Mouse (Mus musculus) lung, embryonic 15.5 days (tissue): ENCODE data around the gene Pmepa1. TPM values are rescaled to one million over a fixed set of nuclear protein-coding genes. Genes with fewer than 3 reads are reported as not detected.
A peak's percentile ranks its signal among the peaks of the same experiment; 100 is the strongest.

Experiments
- ATAC-seq: fragments of 200-750 bp; cut with Nextera tagmentation; 2 replicates; pipeline ENCODE4 v1.8.0; 2017; ENCODE audit warnings: moderate number of reproducible peaks, borderline replicate concordance; ENCODE audit not compliant: low FRiP score, low TSS enrichment; ENCODE audit errors: extremely low read depth
- H3K27ac ChIP-seq: fragments of 300-500 bp; sonication (generic); 2 replicates; pipeline ENCODE4 v1.5.1; 2015; ENCODE audit warnings: moderate library complexity, mild to moderate bottlenecking, inconsistent platforms
- H3K27me3 ChIP-seq: fragments of 300-500 bp; sonication (generic); 2 replicates; pipeline ENCODE4 v1.6.1; 2015; ENCODE audit warnings: inconsistent platforms
- H3K36me3 ChIP-seq: fragments of 300-500 bp; sonication (generic); 2 replicates; pipeline ENCODE4 v1.6.1; 2015; ENCODE audit warnings: inconsistent platforms
- H3K4me1 ChIP-seq: fragments of 300-500 bp; sonication (generic); 2 replicates; pipeline ENCODE4 v1.6.1; 2015; ENCODE audit warnings: inconsistent platforms
- H3K4me2 ChIP-seq: fragments of 300-500 bp; sonication (generic); 2 replicates; pipeline ENCODE4 v1.6.1; 2015; ENCODE audit warnings: inconsistent platforms, mild to moderate bottlenecking, moderate library complexity
- H3K4me3 ChIP-seq: fragments of 300-500 bp; sonication (generic); 2 replicates; pipeline ENCODE4 v1.5.1; 2015; ENCODE audit warnings: mild to moderate bottlenecking, inconsistent platforms
- H3K9ac ChIP-seq: fragments of 300-500 bp; sonication (generic); 2 replicates; pipeline ENCODE4 v1.6.1; 2015; ENCODE audit warnings: inconsistent platforms
- H3K9me3 ChIP-seq: fragments of 300-500 bp; sonication (generic); 2 replicates; pipeline ENCODE4 v1.6.1; 2016; ENCODE audit warnings: inconsistent platforms
- WGBS: fragments of 180-500 bp; shearing (Covaris S2); methylation state at CpG from one replicate; pipeline ENCODE4 v1.1.7; 2015; 5-methylcytosine and 5-hydroxymethylcytosine counted together
- polyA plus RNA-seq: library from polyadenylated mRNA; unstranded; fragments of >200 nt; fragmentation: Nextera tagmentation; extraction: Ambion mirVana; gene quantifications from 2 replicates; pipeline ENCODE4 v1.2.1, GENCODE M21; 2015

Gene Pmepa1
- polyA plus RNA-seq, 1 experiment from 2014 or later: 7.7 TPM

GRCm38 (mm10) chr2:173202924-173203689, 73.2 kb downstream of the Pmepa1 start:
- Histone ChIP-seq H3K36me3 (no peaks in the 10 kb centered on the region), H3K27me3 (no peaks in the 10 kb centered on the region), H3K9me3 (no peaks in the 10 kb centered on the region), H3K4me3 (no peak overlapping the region), H3K9ac (no peak overlapping the region), H3K27ac (no peak overlapping the region), H3K4me2 (no peak overlapping the region), H3K4me1 (no peaks in the 10 kb centered on the region)
- ATAC-seq: no peak
- 85% methylated on average over 19 of the region's 19 CpGs for WGBS

- no peak overlapping the region for H3K4me3 ChIP-seq
- 76% methylated on average over 4 of the region's 4 CpGs for WGBS
- H3K27me3 ChIP-seq: no peaks in the 10 kb centered on the region
- no peak overlapping the region for H3K27ac ChIP-seq
- H3K36me3 ChIP-seq: no peaks in the 10 kb centered on the region
- no peak overlapping the region for H3K4me2 ChIP-seq
- no peaks in the 10 kb centered on the region for H3K9me3 ChIP-seq
- H3K9ac ChIP-seq: no peak overlapping the region
- H3K4me1 ChIP-seq: no peaks in the 10 kb centered on the region
- ATAC-seq: no peak
These were observed 81.5 kb downstream of the Pmepa1 start for GRCm38 (mm10) chr2:173194796-173195195.

GRCm38 (mm10) chr2:173187182-173187855, 89.0 kb downstream of the Pmepa1 start:
- 32% methylated on average over 8 of the region's 8 CpGs for WGBS
- ATAC-seq: no peak
- H3K4me3 ChIP-seq: no peak overlapping the region

GRCm38 (mm10) chr2:173186047-173186943, 90.0 kb downstream of the Pmepa1 start:
- Histone ChIP-seq H3K4me2 (0 out of 2 replicates have a peak overlapping the region, but pooled peaks have one; percentile 16), H3K27ac (no peak overlapping the region), H3K9ac (no peak overlapping the region), H3K4me3 (no peak overlapping the region), H3K4me1 (no peaks in the 10 kb centered on the region), H3K9me3 (no peaks in the 10 kb centered on the region), H3K27me3 (peaks cover 18% of the 10 kb centered on the region; the same call in 1 of the 2 replicates), H3K36me3 (no peaks in the 10 kb centered on the region)
- 19% methylated on average over 26 of the region's 26 CpGs for WGBS
- no peak for ATAC-seq

More at GRCm38 (mm10) chr2:173187182-173187855, 89.0 kb downstream of the Pmepa1 start:
- Histone ChIP-seq H3K4me1 (no peaks in the 10 kb centered on the region), H3K4me2 (no peak overlapping the region), H3K36me3 (no peaks in the 10 kb centered on the region), H3K27me3 (peaks cover 18% of the 10 kb centered on the region; the same call in 1 of the 2 replicates), H3K9me3 (no peaks in the 10 kb centered on the region), H3K9ac (no peak overlapping the region), H3K27ac (no peak overlapping the region)

- Histone ChIP-seq H3K27ac (no peak overlapping the region), H3K36me3 (no peaks in the 10 kb centered on the region), H3K4me2 (no peak overlapping the region), H3K9ac (no peak overlapping the region), H3K9me3 (no peaks in the 10 kb centered on the region), H3K27me3 (peaks cover 18% of the 10 kb centered on the region; the same call in 1 of the 2 replicates), H3K4me1 (no peaks in the 10 kb centered on the region), H3K4me3 (no peak overlapping the region)
- ATAC-seq: no peak
- 56% methylated on average over 6 of the region's 6 CpGs for WGBS
These were observed 91.1 kb downstream of the Pmepa1 start for GRCm38 (mm10) chr2:173185282-173185681.

- H3K4me2 ChIP-seq: no peak overlapping the region
- H3K4me3 ChIP-seq: no peak overlapping the region
- 53% methylated on average over 11 of the region's 11 CpGs for WGBS
- no peak overlapping the region for H3K9ac ChIP-seq
- ATAC-seq: no peak
- H3K36me3 ChIP-seq: no peaks in the 10 kb centered on the region
- H3K9me3 ChIP-seq: no peaks in the 10 kb centered on the region
- H3K27ac ChIP-seq: no peak overlapping the region
- H3K4me1 ChIP-seq: no peaks in the 10 kb centered on the region
- peaks cover 18% of the 10 kb centered on the region for H3K27me3 ChIP-seq
These were observed 91.8 kb downstream of the Pmepa1 start for GRCm38 (mm10) chr2:173184475-173185080.

GRCm38 (mm10) chr2:173183836-173184460, 92.4 kb downstream of the Pmepa1 start:
- ATAC-seq: no peak
- Histone ChIP-seq H3K4me1 (no peaks in the 10 kb centered on the region), H3K9ac (no peak overlapping the region), H3K27me3 (peaks cover 21% of the 10 kb centered on the region), H3K27ac (no peak overlapping the region), H3K4me3 (no peak overlapping the region), H3K9me3 (no peaks in the 10 kb centered on the region), H3K4me2 (no peak overlapping the region), H3K36me3 (no peaks in the 10 kb centered on the region)
- WGBS: 5% methylated on average over 8 of the region's 8 CpGs

- WGBS: 89% methylated on average over 10 of the region's 10 CpGs
- H3K27me3 ChIP-seq: peaks cover 22% of the 10 kb centered on the region
- no peak overlapping the region for H3K9ac ChIP-seq
- H3K4me2 ChIP-seq: no peak overlapping the region
- H3K4me1 ChIP-seq: no peaks in the 10 kb centered on the region
- H3K27ac ChIP-seq: no peak overlapping the region
- H3K4me3 ChIP-seq: no peak overlapping the region
- no peaks in the 10 kb centered on the region for H3K36me3 ChIP-seq
- H3K9me3 ChIP-seq: no peaks in the 10 kb centered on the region
- no peak for ATAC-seq
These were observed 93.0 kb downstream of the Pmepa1 start for GRCm38 (mm10) chr2:173183311-173183710.

GRCm38 (mm10) chr2:173182796-173183195, 93.5 kb downstream of the Pmepa1 start:
- no peak overlapping the region for H3K27ac ChIP-seq
- H3K9ac ChIP-seq: no peak overlapping the region
- peaks cover 22% of the 10 kb centered on the region for H3K27me3 ChIP-seq
- no peak overlapping the region for H3K4me3 ChIP-seq
- no peak for ATAC-seq
- no peaks in the 10 kb centered on the region for H3K4me1 ChIP-seq
- no peaks in the 10 kb centered on the region for H3K9me3 ChIP-seq
- WGBS: 76% methylated on average over 7 of the region's 7 CpGs
- H3K4me2 ChIP-seq: no peak overlapping the region
- no peaks in the 10 kb centered on the region for H3K36me3 ChIP-seq

GRCm38 (mm10) chr2:173181901-173182300, 94.4 kb downstream of the Pmepa1 start:
- Histone ChIP-seq H3K4me1 (no peaks in the 10 kb centered on the region), H3K9ac (no peak overlapping the region), H3K27me3 (peaks cover 22% of the 10 kb centered on the region), H3K36me3 (no peaks in the 10 kb centered on the region), H3K9me3 (no peaks in the 10 kb centered on the region), H3K4me3 (no peak overlapping the region), H3K4me2 (no peak overlapping the region), H3K27ac (no peak overlapping the region)
- WGBS: 82% methylated on average over 7 of the region's 7 CpGs
- no peak for ATAC-seq

- no peak overlapping the region for H3K4me2 ChIP-seq
- WGBS: 47% methylated on average over 5 of the region's 5 CpGs
- H3K4me1 ChIP-seq: no peaks in the 10 kb centered on the region
- no peak overlapping the region for H3K4me3 ChIP-seq
- H3K9ac ChIP-seq: no peak overlapping the region
- H3K27ac ChIP-seq: no peak overlapping the region
- no peak for ATAC-seq
- H3K36me3 ChIP-seq: no peaks in the 10 kb centered on the region
- H3K27me3 ChIP-seq: peaks cover 22% of the 10 kb centered on the region
- no peaks in the 10 kb centered on the region for H3K9me3 ChIP-seq
These were observed 94.8 kb downstream of the Pmepa1 start for GRCm38 (mm10) chr2:173181486-173181885.
